Mouse (Mus musculus) inflammation-experienced regulatory T-cells, adult 6 months (primary cell): ENCODE results near the gene Ltb. TPM values are rescaled to one million over a fixed set of nuclear protein-coding genes. Genes with fewer than 3 reads are reported as not detected.
"Not testable (repeated sequence)": the region's sequence is repeated elsewhere in the genome, so short reads cannot be mapped to it uniquely, and the experiment has no call there.

ENCODE experiments used
- ATAC-seq: one replicate; pipeline ENCODE4 v1.8.0; 2017
- polyA plus RNA-seq, 3 experiments: library from polyadenylated mRNA; unstranded; fragments of 100-300 nt; shearing (Covaris generic); gene quantifications; one replicate each; pipeline ENCODE4 v1.2.1; 2017

The Ltb gene
- polyA plus RNA-seq, 3 experiments from 2014 or later, result 112 to 242 (median 186) TPM

DNA sequence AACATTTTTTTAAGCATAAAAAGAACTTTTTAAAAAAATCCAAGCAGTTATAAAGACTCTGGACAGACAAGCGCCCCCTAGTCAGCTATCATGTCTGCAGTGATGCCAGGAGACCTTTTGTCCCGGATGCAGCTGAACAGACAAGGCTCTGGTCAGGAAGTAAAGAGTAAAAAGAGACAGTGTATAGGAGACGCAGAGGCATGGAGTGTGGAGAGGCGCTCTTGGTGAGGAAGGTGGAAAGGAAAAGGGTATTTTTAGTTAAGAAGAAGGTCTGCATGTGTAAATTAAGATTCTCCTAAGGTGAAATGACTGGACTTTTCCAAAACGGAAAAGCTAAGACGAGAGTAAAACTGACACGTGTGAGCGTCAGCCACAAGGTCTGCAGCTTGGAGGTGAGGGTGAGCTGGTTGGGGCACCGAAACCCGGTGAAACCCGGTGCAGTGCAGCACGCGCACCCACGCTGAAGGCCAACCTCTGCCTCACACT is 32.4 kb downstream of the Ltb start:
- ATAC-seq, result peak; percentile 35

DNA sequence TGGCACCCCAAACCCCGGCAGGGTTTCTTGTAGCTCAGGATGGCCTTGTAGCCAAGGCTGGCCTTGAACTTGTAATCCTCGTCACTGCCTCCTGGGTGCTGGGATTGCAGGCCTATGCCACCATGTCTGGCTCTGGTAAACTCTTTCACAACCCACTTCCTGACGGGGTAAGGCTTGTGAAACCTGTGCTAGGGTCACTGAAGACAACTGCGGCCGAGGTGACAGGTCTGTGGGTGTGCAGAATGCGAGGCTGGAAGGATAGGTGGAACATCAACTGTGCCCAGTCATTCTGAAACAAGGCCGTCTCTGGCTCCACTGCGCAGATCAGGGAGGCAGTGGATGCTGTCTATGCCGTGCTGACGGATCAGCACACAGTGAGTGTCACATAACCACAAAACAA is 36.8 kb downstream of the Ltb start:
- ATAC-seq, result peak; percentile 57

- no peak for ATAC-seq
These were observed 37.8 kb downstream of the Ltb start for GRCm38 (mm10) chr17:35232043-35232442.

DNA sequence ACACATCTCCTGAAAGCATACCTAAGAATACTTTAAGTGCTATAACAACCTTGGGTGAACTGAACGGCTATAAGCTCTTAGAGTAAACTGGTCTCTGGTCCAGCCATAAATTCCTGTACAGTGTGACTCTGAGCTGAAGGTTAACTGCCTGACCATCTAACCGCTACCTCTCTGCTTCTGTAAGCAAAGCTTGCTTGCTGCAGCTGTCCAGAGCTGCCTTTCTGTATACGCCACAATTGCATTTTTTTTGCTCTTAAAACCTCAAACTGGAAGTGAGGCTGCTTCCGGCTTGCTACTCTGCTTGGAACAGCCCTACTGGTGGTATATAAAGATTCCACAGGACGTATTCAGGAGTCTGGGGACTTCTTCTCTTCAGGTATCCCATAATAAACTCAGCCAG is 38.4 kb downstream of the Ltb start:
- ATAC-seq, result peak; percentile 15

DNA sequence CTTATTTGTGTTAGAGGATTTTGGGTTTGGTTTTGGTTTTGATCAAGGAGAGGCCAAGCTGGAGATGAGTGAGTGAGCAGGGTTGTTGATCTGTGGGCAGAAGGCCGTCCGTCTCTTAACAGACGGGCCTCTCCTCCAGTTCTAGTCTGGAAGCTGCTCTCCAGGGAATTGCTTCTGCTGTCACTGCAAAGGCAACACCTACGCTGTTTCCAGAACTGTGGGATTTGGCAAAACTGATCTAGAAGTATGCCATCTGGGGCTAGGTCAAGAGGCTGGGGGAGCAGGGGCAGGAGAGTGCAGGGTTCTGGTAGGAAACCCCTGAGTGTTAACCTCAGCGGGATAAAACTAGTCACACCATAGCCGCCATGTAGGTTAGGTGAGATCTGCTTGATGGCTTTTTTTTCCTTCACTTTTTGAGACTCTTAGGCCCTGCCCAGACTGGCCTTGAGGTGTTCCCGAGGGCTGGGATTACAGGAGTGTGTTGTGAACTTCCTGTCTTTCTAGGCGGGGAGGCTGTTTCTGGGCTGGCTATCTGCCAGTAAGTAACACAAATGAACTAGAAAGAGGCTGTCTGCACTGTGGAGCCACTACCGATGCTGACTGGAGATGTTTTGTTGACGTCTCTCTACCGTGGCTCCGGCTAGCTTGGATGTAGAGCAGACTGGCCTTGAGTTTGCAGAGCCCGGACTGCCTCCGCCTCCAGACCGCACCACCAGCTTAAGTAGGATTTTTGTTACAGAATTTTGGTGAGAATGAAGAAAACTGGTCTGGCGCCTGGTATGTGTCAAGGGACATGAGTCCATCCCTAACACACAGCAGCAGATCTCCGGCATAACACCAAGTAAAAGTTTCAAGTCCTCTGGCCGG is 39.1 kb downstream of the Ltb start, which contains the start of gene Atp6v1g2:
Gene Atp6v1g2 (plus strand): TSS at position 547 of the 867 bp plus-strand sequence.
- ATAC-seq, result no peak

DNA sequence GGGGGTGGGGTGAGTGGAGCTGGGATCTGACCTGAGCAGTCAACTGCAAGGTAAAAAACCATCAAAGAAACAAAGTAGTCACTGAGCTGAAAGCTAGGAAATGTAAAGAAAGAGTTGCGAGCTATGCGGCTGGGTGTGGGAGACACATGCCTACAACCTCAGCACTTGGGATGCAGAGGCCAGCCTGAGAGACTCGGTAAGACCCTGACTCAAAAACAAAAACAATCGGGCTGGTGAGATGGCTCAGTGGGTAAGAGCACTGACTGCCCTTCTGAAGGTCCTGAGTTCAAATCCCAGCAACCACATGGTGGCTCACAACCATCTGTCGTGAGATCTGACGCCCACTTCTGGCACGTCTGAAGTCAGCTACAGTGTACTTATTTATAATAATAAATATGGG is 39.9 kb downstream of the Ltb start:
- ATAC-seq, result not testable (repeated sequence)

DNA sequence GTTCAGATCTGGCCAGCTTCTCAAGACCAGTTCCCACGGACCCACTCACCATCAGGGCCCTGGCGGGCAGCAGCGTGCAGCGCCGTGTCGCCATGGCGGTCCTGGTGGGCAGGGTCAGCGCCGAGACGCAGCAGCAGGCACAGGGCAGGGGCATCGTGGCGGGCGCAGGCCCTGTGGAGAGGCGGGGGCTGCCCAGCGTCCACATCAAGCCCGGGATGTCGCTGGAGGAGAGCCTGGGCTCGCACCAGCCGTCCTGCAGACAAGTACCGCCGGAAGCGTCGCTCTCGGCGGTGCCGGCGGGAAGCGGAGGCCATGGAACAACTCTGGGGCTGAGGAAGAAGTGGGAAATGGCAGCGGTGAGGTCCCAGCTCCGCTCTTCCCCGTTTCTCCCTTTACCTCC is 40.7 kb downstream of the Ltb start:
- ATAC-seq, result no peak

DNA sequence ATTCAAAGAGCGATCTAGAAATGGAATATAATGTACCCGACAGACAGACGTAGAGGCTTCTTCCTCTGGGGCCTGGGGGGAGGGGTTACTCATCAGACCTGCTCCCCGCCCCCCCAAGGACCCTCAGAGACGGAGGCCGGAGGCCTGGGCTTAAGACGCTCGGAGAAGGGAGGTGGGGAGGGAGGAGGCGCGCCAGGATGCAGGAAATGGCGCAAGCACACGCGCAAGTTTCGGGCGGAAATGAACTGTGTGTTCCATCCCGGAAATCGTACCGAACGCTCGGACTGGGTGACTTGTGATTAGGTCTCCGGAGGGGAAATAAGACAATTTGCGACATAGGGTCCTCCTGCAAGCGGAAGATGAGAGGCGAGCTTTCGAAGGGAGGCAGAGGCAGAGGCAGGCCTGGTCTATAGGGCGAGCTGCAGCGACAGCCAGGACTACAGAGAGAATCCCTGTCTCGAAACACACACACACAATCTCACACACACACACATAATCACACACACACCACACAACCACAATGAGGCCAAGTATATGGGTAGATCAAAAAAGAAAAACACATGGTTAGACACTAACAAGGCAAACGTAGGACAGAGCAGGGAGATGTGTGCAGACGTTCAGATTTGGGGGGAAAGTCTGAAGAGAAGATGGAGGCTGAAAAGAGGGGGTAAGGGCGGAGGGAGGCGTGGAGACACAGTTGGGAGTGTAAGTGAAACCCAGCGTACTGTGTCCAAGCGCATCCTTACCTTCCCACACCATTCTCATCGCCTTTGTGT is 41.6 kb downstream of the Ltb start, which contains the start of gene Nfkbil1:
Gene Nfkbil1 (minus strand): TSS at position 179 of the 776 bp plus-strand sequence.
- peak; percentile 52 for ATAC-seq

GRCm38 (mm10) chr17:35236390-35236746 is 42.1 kb downstream of the Ltb start:
- ATAC-seq, result peak; percentile 64

GRCm38 (mm10) chr17:35236996-35237395 is 42.8 kb downstream of the Ltb start:
- ATAC-seq, result no peak

- no peak for ATAC-seq
These were observed 43.3 kb downstream of the Ltb start for GRCm38 (mm10) chr17:35237504-35237903.

DNA sequence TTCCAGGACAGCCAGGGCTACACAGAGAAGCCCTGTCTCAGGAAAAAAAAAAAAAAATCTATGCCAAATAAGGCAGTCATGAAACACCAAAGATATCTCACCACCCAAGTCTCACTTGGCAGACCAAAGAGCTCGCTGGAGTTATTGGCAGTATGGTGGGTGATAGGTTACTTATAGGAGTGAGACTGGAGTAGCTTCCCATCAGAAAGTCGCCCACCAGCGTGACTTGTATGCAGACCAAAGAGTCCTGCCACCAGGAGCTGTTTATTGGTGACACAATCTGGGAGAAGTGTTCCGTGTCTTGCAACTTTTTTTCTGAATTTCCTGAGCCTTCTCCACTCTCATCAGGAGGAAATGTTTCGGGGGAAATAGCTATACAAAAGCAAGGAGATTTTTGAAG is 45.5 kb downstream of the Ltb start:
- ATAC-seq, result no peak

DNA sequence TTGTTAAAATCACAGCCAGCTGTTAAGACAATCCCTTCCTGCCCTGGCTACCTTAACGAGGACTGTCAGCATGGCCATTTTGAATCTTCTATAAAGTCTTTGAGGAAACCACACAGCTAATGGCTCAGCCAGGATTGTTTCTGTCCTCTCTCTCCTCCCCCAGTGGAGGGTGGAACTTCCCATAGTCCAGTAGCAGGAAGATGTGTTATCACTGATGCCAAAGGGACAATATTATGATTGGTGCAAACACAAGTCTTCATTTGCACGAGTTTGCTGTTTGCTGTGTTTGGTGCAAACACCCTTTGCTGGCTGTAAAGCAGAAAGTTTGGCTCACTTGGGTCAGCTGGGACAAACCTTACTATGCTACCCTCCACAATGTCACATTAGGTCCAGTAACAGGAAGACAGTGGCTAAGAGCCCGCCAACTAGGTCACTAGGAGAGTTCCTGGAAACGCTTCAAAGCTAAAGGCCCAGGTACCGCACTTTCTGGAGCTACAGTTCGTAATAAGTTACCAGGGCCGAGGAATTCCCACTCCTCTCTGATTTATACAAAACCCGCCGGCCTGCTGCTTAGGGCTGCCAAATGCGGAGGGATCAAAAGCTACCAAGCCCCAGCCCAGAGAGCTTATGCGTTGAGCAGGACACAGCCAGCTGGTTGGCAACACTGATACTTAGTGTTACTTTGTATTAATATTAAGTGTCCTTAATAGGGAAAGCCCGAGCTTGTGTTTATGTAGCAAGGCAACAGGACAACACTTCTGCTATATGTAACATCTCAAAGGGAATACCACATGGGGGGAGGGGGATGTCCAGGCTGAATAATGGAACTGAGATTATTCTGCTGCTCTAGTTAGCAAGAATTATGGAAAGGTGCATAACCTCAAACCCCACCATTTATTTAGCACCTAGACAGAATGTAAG is 46.4 kb downstream of the Ltb start:
- ATAC-seq, result no peak

DNA sequence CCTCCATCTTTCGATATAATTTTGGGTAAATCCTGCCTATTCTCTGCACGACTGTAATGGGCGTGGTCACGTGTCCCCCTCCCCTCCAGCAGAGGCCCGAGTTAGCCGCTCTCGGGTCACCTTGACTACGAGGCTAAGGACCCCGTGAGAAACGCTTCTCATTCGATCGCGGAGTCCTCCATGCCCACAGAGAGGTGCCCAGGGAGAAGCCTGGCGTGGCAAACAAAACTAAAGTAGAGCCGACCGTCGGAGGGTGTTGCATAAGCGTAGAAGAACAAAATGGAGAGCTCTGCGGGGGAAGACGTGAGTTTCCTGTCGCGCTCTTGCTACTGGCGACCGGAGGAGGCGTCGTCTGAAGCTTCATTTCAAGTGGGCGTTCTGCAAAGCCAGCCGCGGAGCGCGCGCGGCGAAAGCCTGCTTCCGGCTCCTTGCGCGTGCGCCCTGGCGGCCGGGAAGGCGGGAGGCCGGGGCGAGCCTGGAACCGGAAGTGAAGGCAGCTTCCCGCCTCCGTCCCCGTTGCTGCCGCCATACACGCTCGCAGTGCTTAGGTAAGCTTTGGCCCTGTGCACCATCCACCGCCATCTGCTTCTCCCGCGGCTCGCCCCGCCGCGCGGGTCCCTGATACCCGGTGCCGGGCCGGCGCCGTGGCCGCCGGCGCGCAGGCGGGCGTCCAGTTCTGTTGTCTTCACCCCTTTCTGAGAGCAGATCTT is 47.2 kb downstream of the Ltb start, which contains the start of gene Ddx39b:
Gene Ddx39b (plus strand): TSS at position 442 of the 710 bp plus-strand sequence.
- peak; percentile 68 for ATAC-seq

DNA sequence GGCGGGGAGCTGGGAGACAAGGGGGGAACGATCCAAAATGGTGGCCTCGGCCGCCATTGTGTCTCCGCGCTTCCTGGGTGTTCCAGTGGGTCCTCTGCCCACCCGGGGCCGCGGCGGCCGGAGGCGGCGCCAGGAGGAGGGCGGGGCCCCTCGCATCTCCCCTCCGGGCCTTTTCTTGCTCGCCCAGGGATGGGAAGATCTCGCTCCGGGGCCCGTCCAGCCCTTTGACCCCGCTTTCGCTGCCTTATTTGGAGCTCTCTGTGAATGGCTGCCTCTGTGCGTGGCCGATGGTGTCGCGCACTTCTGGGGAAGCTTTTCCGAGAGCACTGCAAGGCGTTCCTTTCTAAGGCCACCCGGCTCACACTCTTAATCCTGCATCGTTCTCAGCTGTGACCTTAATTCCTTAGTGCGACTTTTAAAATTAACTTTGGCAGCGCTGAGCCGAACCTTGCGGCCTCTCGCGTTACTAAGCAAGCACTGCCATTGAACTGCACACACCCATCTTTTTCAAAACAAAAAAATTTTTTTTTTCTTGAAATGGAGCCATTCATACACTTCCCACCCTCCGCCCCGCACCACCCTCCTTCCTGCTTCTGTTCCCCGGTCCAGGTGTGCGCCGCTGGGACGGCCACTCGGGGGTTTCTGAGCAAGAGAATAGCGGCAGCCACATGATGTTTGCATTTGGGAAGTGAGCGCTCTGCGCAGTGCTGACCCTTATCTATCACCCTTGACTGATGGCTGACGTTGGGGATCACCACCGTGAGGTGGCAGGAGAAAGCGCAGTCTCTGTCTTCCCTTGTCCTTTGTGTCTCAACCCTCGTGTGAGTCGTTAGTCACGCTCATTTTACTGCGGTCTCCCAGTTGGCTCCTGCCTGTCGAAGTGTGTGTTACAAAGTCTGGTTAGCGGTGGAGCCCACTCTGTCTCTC is 48.0 kb downstream of the Ltb start:
- ATAC-seq, result peak; percentile 43

- no peak for ATAC-seq
These were observed 48.8 kb downstream of the Ltb start for GRCm38 (mm10) chr17:35243086-35243485.

DNA sequence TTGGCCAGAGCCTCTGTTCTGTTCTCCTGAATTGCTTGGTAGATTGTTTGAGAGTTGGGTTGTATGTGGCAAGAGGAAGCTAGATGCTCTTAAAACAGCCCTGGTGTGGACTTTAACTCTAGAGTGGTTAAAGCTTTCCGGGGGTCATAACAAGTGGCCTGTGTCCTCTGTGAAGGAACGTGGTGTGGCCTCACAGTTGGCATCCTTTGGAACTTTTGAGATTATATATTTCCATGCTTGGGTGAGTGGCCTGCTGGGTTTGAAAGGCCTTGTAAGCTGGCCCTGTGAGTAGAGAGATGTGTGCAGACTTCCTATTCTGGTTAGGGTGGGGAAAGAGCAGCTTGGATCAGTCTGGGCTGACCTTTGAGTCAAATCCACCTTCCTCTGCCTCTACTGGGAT is 50.8 kb downstream of the Ltb start:
- no peak for ATAC-seq
